Mouse (Mus musculus): ENCODE measurements around the gene Zfp867. TPM values are rescaled to one million over a fixed set of nuclear protein-coding genes. Genes with fewer than 3 reads are reported as not detected.

The Zfp867 gene
- polyA plus RNA-seq, 1 experiment from 2014 or later: 5.6 TPM

- WGBS: 0% methylated on average over 21 of the region's 21 CpGs
Measured at GRCm38 (mm10) chr11:59505351-59505838, 33.1 kb upstream of the Zfp867 start.

GRCm38 (mm10) chr11:59501978-59502700, 29.9 kb upstream of the Zfp867 start:
- Histone ChIP-seq H3K4me1 (peaks cover 11% of the 10 kb centered on the region), H3K4me3 (no peak overlapping the region), H3K4me2 (no peak overlapping the region), H3K9ac (no peak overlapping the region), H3K36me3 (peaks cover 74% of the 10 kb centered on the region), H3K27ac (replicated peaks) (no peak overlapping the region), H3K9me3 (no peaks in the 10 kb centered on the region), H3K27me3 (replicated peaks) (no peaks in the 10 kb centered on the region)
- no peak for ATAC-seq (ENCODE audit: extremely low read depth, insufficient number of reproducible peaks, low FRiP score, low TSS enrichment)
- 88% methylated on average over 5 of the region's 5 CpGs for WGBS

More at GRCm38 (mm10) chr11:59505351-59505838, 33.1 kb upstream of the Zfp867 start:
- Histone ChIP-seq H3K27ac (replicated peaks) (peak overlapping the region; percentile 97), H3K9me3 (no peaks in the 10 kb centered on the region), H3K4me3 (peak overlapping the region; percentile 79), H3K4me2 (peak overlapping the region; percentile 80), H3K9ac (peak overlapping the region; percentile 92), H3K4me1 (peaks cover 17% of the 10 kb centered on the region), H3K36me3 (peaks cover 54% of the 10 kb centered on the region), H3K27me3 (replicated peaks) (no peaks in the 10 kb centered on the region)
- ATAC-seq (ENCODE audit: extremely low read depth, insufficient number of reproducible peaks, low FRiP score, low TSS enrichment): peak; percentile 23; the same call in 1 of the 2 replicates

- H3K27ac ChIP-seq (replicated peaks): no peak overlapping the region
- peaks cover 100% of the 10 kb centered on the region for H3K36me3 ChIP-seq
- no peaks in the 10 kb centered on the region for H3K9me3 ChIP-seq
- H3K4me1 ChIP-seq: 0 out of 2 replicates have a peak, but pooled peaks cover 5% of the 10 kb centered on the region
- 82% methylated on average over 7 of the region's 7 CpGs for WGBS
- H3K27me3 ChIP-seq (replicated peaks): no peaks in the 10 kb centered on the region
- no peak for ATAC-seq (ENCODE audit: extremely low read depth, insufficient number of reproducible peaks, low FRiP score, low TSS enrichment)
- H3K4me2 ChIP-seq: no peak overlapping the region
- no peak overlapping the region for H3K4me3 ChIP-seq
- H3K9ac ChIP-seq: no peak overlapping the region
Measured at GRCm38 (mm10) chr11:59497747-59498146, 25.5 kb upstream of the Zfp867 start.

- Histone ChIP-seq H3K4me3 (no peak overlapping the region), H3K9me3 (no peaks in the 10 kb centered on the region), H3K9ac (no peak overlapping the region), H3K36me3 (peaks cover 100% of the 10 kb centered on the region), H3K27ac (replicated peaks) (no peak overlapping the region), H3K4me2 (no peak overlapping the region), H3K27me3 (replicated peaks) (no peaks in the 10 kb centered on the region), H3K4me1 (0 out of 2 replicates have a peak, but pooled peaks cover 5% of the 10 kb centered on the region)
- WGBS: 61% methylated on average over 6 of the region's 6 CpGs
- ATAC-seq (ENCODE audit: extremely low read depth, insufficient number of reproducible peaks, low FRiP score, low TSS enrichment): no peak
Measured at GRCm38 (mm10) chr11:59496672-59497310, 24.5 kb upstream of the Zfp867 start.

- H3K4me1 ChIP-seq: 0 out of 2 replicates have a peak, but pooled peaks cover 4% of the 10 kb centered on the region
- H3K9ac ChIP-seq: 0 out of 2 replicates have a peak overlapping the region, but pooled peaks have one; percentile 28
- H3K4me2 ChIP-seq: no peak overlapping the region
- H3K27me3 ChIP-seq (replicated peaks): no peaks in the 10 kb centered on the region
- ATAC-seq (ENCODE audit: extremely low read depth, insufficient number of reproducible peaks, low FRiP score, low TSS enrichment): no peak
- H3K36me3 ChIP-seq: peaks cover 64% of the 10 kb centered on the region
- WGBS: 59% methylated on average over 8 of the region's 8 CpGs
- no peaks in the 10 kb centered on the region for H3K9me3 ChIP-seq
- H3K4me3 ChIP-seq: no peak overlapping the region
- H3K27ac ChIP-seq (replicated peaks): no peak overlapping the region
Measured at GRCm38 (mm10) chr11:59486222-59486621, 13.9 kb upstream of the Zfp867 start.

GRCm38 (mm10) chr11:59485641-59486040, 13.4 kb upstream of the Zfp867 start:
- Histone ChIP-seq H3K27me3 (replicated peaks) (no peaks in the 10 kb centered on the region), H3K27ac (replicated peaks) (no peak overlapping the region), H3K4me2 (no peak overlapping the region), H3K4me3 (no peak overlapping the region), H3K4me1 (0 out of 2 replicates have a peak, but pooled peaks cover 4% of the 10 kb centered on the region), H3K9me3 (no peaks in the 10 kb centered on the region), H3K9ac (no peak overlapping the region), H3K36me3 (peaks cover 58% of the 10 kb centered on the region)
- no peak for ATAC-seq (ENCODE audit: extremely low read depth, insufficient number of reproducible peaks, low FRiP score, low TSS enrichment)
- 35% methylated on average over 2 of the region's 2 CpGs for WGBS

- WGBS: 9% methylated on average over 2 of the region's 2 CpGs
- Histone ChIP-seq H3K9me3 (no peaks in the 10 kb centered on the region), H3K9ac (no peak overlapping the region), H3K27me3 (replicated peaks) (no peaks in the 10 kb centered on the region), H3K36me3 (peaks cover 35% of the 10 kb centered on the region), H3K4me1 (0 out of 2 replicates have a peak, but pooled peaks cover 4% of the 10 kb centered on the region), H3K4me3 (no peak overlapping the region), H3K4me2 (no peak overlapping the region), H3K27ac (replicated peaks) (no peak overlapping the region)
- ATAC-seq (ENCODE audit: extremely low read depth, insufficient number of reproducible peaks, low FRiP score, low TSS enrichment): no peak
Measured at GRCm38 (mm10) chr11:59483212-59483611, 10.9 kb upstream of the Zfp867 start.

GRCm38 (mm10) chr11:59477240-59477639, 5.0 kb upstream of the Zfp867 start:
- no peak for ATAC-seq (ENCODE audit: extremely low read depth, insufficient number of reproducible peaks, low FRiP score, low TSS enrichment)
- no peaks in the 10 kb centered on the region for H3K27me3 ChIP-seq (replicated peaks)
- peaks cover 21% of the 10 kb centered on the region for H3K4me1 ChIP-seq
- no peak overlapping the region for H3K9ac ChIP-seq
- no peak overlapping the region for H3K4me2 ChIP-seq
- H3K27ac ChIP-seq (replicated peaks): no peak overlapping the region
- 66% methylated on average over 6 of the region's 6 CpGs for WGBS
- H3K4me3 ChIP-seq: no peak overlapping the region
- H3K36me3 ChIP-seq: no peaks in the 10 kb centered on the region
- no peaks in the 10 kb centered on the region for H3K9me3 ChIP-seq

GRCm38 (mm10) chr11:59471413-59472325, 605 bp downstream of the Zfp867 start:
- peak overlapping the region; percentile 89 for H3K4me3 ChIP-seq
- H3K27me3 ChIP-seq (replicated peaks): no peaks in the 10 kb centered on the region
- peaks cover 30% of the 10 kb centered on the region for H3K4me1 ChIP-seq
- no peaks in the 10 kb centered on the region for H3K9me3 ChIP-seq
- H3K27ac ChIP-seq (replicated peaks): peak overlapping the region; percentile 82
- no peak for ATAC-seq (ENCODE audit: extremely low read depth, insufficient number of reproducible peaks, low FRiP score, low TSS enrichment)
- H3K4me2 ChIP-seq: peak overlapping the region; percentile 86
- peaks cover 6% of the 10 kb centered on the region for H3K36me3 ChIP-seq
- WGBS: 6% methylated on average over 37 of the region's 37 CpGs
- peak overlapping the region; percentile 96 for H3K9ac ChIP-seq

- Histone ChIP-seq H3K4me1 (peaks cover 19% of the 10 kb centered on the region), H3K36me3 (peaks cover 90% of the 10 kb centered on the region), H3K9ac (no peak overlapping the region), H3K4me2 (no peak overlapping the region), H3K27ac (replicated peaks) (no peak overlapping the region), H3K27me3 (replicated peaks) (no peaks in the 10 kb centered on the region), H3K9me3 (peaks cover 33% of the 10 kb centered on the region), H3K4me3 (no peak overlapping the region)
- 92% methylated on average over 2 of the region's 2 CpGs for WGBS
- ATAC-seq (ENCODE audit: extremely low read depth, insufficient number of reproducible peaks, low FRiP score, low TSS enrichment): no peak
Measured at GRCm38 (mm10) chr11:59460459-59460858, 11.8 kb downstream of the Zfp867 start.

Measured in heart, embryonic 13.5 days (tissue).